Mouse (Mus musculus): ENCODE measurements around the gene Lrp4. TPM values are rescaled to one million over a fixed set of nuclear protein-coding genes. Genes with fewer than 3 reads are reported as not detected.
"Not testable (repeated sequence)": the region's sequence is repeated elsewhere in the genome, so short reads cannot be mapped to it uniquely, and the experiment has no call there.

The Lrp4 gene
- polyA plus RNA-seq, 1 experiment from 2014 or later, result 8.5 TPM

DNA sequence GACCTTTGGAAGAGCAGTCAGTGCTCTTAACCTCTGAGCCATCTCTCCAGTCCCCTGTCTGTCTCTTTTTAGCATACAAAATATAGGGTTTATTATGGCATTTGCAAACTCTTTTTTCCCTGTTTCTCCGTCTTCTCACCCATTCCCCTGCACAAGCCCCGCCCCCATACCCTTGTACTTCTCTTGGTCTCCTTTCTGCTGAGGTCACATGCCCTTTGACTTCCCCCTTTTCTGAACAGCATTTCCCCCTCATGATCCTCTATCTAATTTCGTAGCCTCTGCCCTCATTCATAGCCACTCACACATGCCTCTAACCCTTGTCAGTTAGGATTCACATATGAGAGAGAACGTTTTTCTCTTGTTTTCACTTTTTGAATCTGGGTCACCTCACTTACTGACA lies 27.4 kb downstream of the Lrp4 start:
- Histone ChIP-seq H3K27ac (ENCODE audit: low read depth) (no peak overlapping the region), H3K9me3 (ENCODE audit: control insufficient read depth, low read length) (no peaks in the 10 kb centered on the region), H3K4me3 (ENCODE audit: low read depth, low read length) (no peak overlapping the region), H3K36me3 (ENCODE audit: control insufficient read depth, insufficient read depth, low read length) (peaks cover 65% of the 10 kb centered on the region), H3K4me2 (ENCODE audit: low read length) (no peak overlapping the region), H3K9ac (ENCODE audit: low read length) (no peak overlapping the region), H3K4me1 (replicated peaks; ENCODE audit: control insufficient read depth, insufficient read depth, low read length) (no peaks in the 10 kb centered on the region), H3K27me3 (replicated peaks; ENCODE audit: control insufficient read depth, insufficient read depth, low read length) (no peaks in the 10 kb centered on the region)
- ATAC-seq (replicated peaks; ENCODE audit: low FRiP score, low TSS enrichment, low read depth), result no peak
- WGBS, result 85% methylated on average over 4 of the region's 4 CpGs
- no peak for DNase-seq (ENCODE audit: low spot score)

DNA sequence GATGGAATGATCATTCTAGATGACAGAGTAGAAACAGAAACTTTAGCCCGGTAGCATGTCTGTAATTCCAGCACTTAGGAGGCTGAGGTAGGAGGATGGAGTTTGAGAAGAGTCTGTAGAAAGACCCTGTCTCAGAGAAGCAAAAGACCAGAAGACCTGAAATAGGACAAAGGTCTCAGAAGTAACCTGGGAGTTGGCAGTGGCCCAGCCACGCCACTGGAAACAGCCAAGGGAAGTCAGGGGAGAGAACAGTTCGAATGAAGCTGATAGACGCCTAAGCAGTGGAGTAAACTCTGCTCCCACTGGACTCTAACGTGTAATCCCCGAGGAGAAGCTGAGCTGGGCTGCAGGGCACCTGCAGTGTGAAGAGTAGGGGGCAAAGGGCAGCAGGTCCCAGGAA lies 27.9 kb downstream of the Lrp4 start:
- DNase-seq (ENCODE audit: low spot score) (no peak), ATAC-seq (replicated peaks; ENCODE audit: low FRiP score, low TSS enrichment, low read depth) (no peak)
- no peaks in the 10 kb centered on the region for H3K27me3 ChIP-seq (replicated peaks; ENCODE audit: control insufficient read depth, insufficient read depth, low read length)
- H3K9ac ChIP-seq (ENCODE audit: low read length), result no peak overlapping the region
- no peaks in the 10 kb centered on the region for H3K9me3 ChIP-seq (ENCODE audit: control insufficient read depth, low read length)
- no peaks in the 10 kb centered on the region for H3K4me1 ChIP-seq (replicated peaks; ENCODE audit: control insufficient read depth, insufficient read depth, low read length)
- no peak overlapping the region for H3K4me3 ChIP-seq (ENCODE audit: low read depth, low read length)
- peaks cover 68% of the 10 kb centered on the region for H3K36me3 ChIP-seq (ENCODE audit: control insufficient read depth, insufficient read depth, low read length)
- H3K27ac ChIP-seq (ENCODE audit: low read depth), result no peak overlapping the region
- H3K4me2 ChIP-seq (ENCODE audit: low read length), result no peak overlapping the region
- WGBS, result 84% methylated on average over 6 of the region's 6 CpGs

DNA sequence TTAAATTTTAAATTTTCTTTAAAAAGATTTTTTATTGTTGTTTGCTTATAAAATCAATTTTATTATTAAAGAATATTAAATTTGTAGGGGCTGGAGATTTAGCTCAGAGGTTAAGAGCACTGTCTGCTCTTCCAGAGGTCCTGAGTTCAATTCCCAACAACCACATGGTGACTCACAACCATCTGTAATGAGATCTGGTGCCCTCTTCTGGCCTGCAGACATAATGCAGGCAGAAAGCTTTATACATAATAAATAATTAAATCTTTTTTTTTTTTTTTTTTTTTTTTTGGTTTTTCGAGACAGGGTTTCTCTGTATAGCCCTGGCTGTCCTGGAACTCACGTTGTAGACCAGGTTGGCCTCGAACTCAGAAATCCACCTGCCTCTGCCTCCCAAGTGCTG lies 30.0 kb downstream of the Lrp4 start:
- H3K9me3 ChIP-seq (ENCODE audit: control insufficient read depth, low read length); H3K4me1 ChIP-seq (replicated peaks; ENCODE audit: control insufficient read depth, insufficient read depth, low read length); H3K27ac ChIP-seq (ENCODE audit: low read depth); ATAC-seq (replicated peaks; ENCODE audit: low FRiP score, low TSS enrichment, low read depth); H3K9ac ChIP-seq (ENCODE audit: low read length); DNase-seq (ENCODE audit: low spot score); H3K27me3 ChIP-seq (replicated peaks; ENCODE audit: control insufficient read depth, insufficient read depth, low read length); H3K4me2 ChIP-seq (ENCODE audit: low read length); H3K4me3 ChIP-seq (ENCODE audit: low read depth, low read length): not testable (repeated sequence)
- WGBS, result 75% methylated on average over 1 of the region's 3 CpGs
- peaks cover 77% of the 10 kb centered on the region for H3K36me3 ChIP-seq (ENCODE audit: control insufficient read depth, insufficient read depth, low read length)

DNA sequence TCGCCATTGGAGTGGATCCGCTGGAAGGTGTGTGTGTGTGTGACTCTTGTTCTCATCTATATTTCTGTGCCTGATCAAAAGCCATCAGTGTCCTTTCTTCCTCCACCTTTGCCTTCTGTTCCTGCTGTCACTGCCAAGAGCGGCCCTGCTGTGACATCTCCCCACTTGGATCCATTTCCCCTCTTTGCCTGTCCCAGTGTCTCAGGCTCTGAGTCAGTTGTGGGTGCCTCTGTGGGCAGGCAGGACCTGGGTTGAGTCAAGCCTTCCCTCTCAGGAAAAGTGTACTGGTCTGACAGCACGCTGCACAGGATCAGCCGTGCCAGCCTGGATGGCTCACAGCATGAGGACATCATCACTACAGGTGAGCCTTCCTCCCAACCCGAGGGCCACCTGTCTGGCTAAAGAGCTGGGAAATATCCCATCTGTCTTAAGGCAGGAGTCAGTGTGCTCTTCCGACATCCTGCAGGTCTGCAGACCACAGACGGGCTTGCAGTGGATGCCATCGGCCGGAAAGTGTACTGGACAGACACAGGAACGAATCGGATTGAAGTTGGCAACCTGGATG lies 34.8 kb downstream of the Lrp4 start:
- H3K27ac ChIP-seq (ENCODE audit: low read depth), result no peak overlapping the region
- no peak overlapping the region for H3K4me2 ChIP-seq (ENCODE audit: low read length)
- H3K27me3 ChIP-seq (replicated peaks; ENCODE audit: control insufficient read depth, insufficient read depth, low read length), result no peaks in the 10 kb centered on the region
- no peaks in the 10 kb centered on the region for H3K4me1 ChIP-seq (replicated peaks; ENCODE audit: control insufficient read depth, insufficient read depth, low read length)
- peaks cover 90% of the 10 kb centered on the region for H3K36me3 ChIP-seq (ENCODE audit: control insufficient read depth, insufficient read depth, low read length)
- no peak overlapping the region for H3K9ac ChIP-seq (ENCODE audit: low read length)
- 94% methylated on average over 12 of the region's 12 CpGs for WGBS
- H3K4me3 ChIP-seq (ENCODE audit: low read depth, low read length), result no peak overlapping the region
- no peaks in the 10 kb centered on the region for H3K9me3 ChIP-seq (ENCODE audit: control insufficient read depth, low read length)
- ATAC-seq (replicated peaks; ENCODE audit: low FRiP score, low TSS enrichment, low read depth), result no peak
- no peak for DNase-seq (ENCODE audit: low spot score)

DNA sequence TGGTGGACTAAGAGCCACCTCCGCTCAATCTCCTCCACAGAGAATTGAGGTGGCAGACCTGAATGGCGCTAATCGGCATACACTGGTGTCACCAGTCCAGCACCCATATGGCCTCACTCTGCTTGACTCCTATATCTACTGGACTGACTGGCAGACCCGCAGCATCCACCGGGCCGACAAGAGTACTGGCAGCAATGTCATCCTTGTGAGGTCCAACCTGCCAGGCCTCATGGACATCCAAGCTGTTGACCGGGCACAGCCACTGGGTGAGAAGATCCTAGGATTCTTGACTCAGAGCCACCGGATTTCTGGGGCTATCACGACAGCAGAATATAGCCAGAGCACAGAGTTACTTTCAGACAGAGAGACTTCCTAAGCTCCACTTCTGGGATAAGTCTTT lies 36.7 kb downstream of the Lrp4 start:
- Histone ChIP-seq H3K9me3 (ENCODE audit: control insufficient read depth, low read length) (no peaks in the 10 kb centered on the region), H3K27ac (ENCODE audit: low read depth) (no peak overlapping the region), H3K4me1 (replicated peaks; ENCODE audit: control insufficient read depth, insufficient read depth, low read length) (no peaks in the 10 kb centered on the region), H3K27me3 (replicated peaks; ENCODE audit: control insufficient read depth, insufficient read depth, low read length) (no peaks in the 10 kb centered on the region), H3K9ac (ENCODE audit: low read length) (no peak overlapping the region), H3K36me3 (ENCODE audit: control insufficient read depth, insufficient read depth, low read length) (peaks cover 92% of the 10 kb centered on the region), H3K4me3 (ENCODE audit: low read depth, low read length) (no peak overlapping the region), H3K4me2 (ENCODE audit: low read length) (no peak overlapping the region)
- 92% methylated on average over 9 of the region's 9 CpGs for WGBS
- ATAC-seq (replicated peaks; ENCODE audit: low FRiP score, low TSS enrichment, low read depth) (no peak), DNase-seq (ENCODE audit: low spot score) (no peak)

DNA sequence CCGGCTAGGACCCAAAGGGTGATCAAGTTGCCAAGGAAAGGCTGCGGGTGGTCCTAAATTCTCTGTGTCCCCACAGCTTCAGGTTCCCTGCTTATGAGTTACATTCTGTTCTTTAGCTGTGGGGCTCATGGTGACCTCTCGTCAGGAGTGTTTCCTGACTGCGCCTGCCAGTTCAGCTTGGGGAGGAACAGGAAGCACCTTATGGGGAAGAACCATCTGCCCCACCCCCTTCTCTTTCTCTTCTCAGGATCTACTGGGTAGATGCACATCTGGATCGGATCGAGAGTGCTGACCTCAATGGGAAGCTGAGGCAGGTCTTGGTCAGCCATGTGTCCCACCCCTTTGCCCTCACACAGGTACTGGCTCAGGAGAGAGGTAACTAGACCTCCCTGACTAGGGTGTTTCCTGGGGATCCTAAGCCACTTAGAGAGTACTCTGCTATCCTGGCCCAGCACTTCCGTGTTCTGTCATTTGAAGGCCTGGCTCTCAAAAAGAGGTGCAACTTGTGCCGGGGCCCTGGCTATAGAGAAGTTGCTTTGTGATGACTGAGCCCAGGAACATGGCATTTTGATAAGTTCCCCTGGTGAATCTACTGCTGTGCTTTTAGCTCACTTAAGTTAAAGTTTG lies 40.9 kb downstream of the Lrp4 start:
- Histone ChIP-seq H3K9ac (ENCODE audit: low read length) (no peak overlapping the region), H3K9me3 (ENCODE audit: control insufficient read depth, low read length) (no peaks in the 10 kb centered on the region), H3K27ac (ENCODE audit: low read depth) (no peak overlapping the region), H3K4me3 (ENCODE audit: low read depth, low read length) (no peak overlapping the region), H3K27me3 (replicated peaks; ENCODE audit: control insufficient read depth, insufficient read depth, low read length) (no peaks in the 10 kb centered on the region), H3K4me2 (ENCODE audit: low read length) (no peak overlapping the region), H3K36me3 (ENCODE audit: control insufficient read depth, insufficient read depth, low read length) (peaks cover 79% of the 10 kb centered on the region), H3K4me1 (replicated peaks; ENCODE audit: control insufficient read depth, insufficient read depth, low read length) (no peaks in the 10 kb centered on the region)
- WGBS, result 90% methylated on average over 8 of the region's 8 CpGs
- DNase-seq (ENCODE audit: low spot score) (no peak), ATAC-seq (replicated peaks; ENCODE audit: low FRiP score, low TSS enrichment, low read depth) (no peak)

DNA sequence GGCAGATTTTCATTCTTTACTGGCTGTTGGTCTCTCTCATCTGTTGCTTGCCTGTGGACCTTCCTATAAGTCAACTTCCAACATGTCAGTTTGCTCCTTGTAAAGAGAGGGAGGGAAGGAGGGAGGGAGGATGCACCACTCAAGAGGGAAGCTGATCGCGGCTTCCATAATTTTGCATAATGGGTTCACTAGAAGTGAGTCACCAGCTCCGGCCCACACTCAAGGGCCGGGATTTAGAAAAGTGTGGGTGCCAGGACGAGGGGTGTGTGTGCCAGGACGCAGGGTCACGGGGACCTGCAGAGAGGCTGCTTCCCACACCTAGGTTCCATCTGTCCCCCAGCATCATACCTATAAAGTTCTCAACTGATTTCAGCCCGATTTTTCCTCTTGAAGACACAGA lies 50.8 kb downstream of the Lrp4 start:
- Histone ChIP-seq H3K36me3 (ENCODE audit: control insufficient read depth, insufficient read depth, low read length) (peaks cover 62% of the 10 kb centered on the region), H3K4me3 (ENCODE audit: low read depth, low read length) (no peak overlapping the region)
- WGBS, result 91% methylated on average over 8 of the region's 8 CpGs

DNA sequence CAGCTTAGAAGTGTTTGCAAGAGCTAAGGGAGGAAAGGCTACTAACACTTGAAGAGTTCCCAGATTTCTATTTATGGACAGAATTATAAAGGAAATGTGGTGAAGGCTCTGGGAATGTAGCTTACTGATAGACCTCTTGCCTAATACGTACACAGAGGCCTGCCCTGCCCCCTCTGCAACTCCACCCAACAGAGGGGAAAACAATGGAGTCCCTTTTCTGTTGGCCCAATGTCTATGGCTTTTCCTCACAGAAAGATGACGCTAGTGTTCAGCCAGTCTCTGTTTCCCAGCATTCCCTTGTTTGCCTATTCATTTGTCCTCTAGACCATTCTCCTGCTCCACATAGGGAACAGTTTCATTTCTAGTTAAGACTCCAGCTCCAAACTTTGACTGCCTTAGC lies 59.9 kb downstream of the Lrp4 start:
- Histone ChIP-seq H3K4me3 (ENCODE audit: low read depth, low read length) (no peak overlapping the region), H3K4me1 (replicated peaks; ENCODE audit: control insufficient read depth, insufficient read depth, low read length) (no peaks in the 10 kb centered on the region), H3K36me3 (ENCODE audit: control insufficient read depth, insufficient read depth, low read length) (peaks cover 19% of the 10 kb centered on the region), H3K27ac (ENCODE audit: low read depth) (no peak overlapping the region), H3K27me3 (replicated peaks; ENCODE audit: control insufficient read depth, insufficient read depth, low read length) (no peaks in the 10 kb centered on the region), H3K4me2 (ENCODE audit: low read length) (no peak overlapping the region), H3K9ac (ENCODE audit: low read length) (no peak overlapping the region), H3K9me3 (ENCODE audit: control insufficient read depth, low read length) (no peaks in the 10 kb centered on the region)
- WGBS, result 27% methylated on average over 2 of the region's 2 CpGs
- no peak for DNase-seq (ENCODE audit: low spot score)
- no peak for ATAC-seq (replicated peaks; ENCODE audit: low FRiP score, low TSS enrichment, low read depth)

More for the DNA sequence above, 50.8 kb downstream of the Lrp4 start:
- no peaks in the 10 kb centered on the region for H3K4me1 ChIP-seq (replicated peaks; ENCODE audit: control insufficient read depth, insufficient read depth, low read length)
- no peaks in the 10 kb centered on the region for H3K27me3 ChIP-seq (replicated peaks; ENCODE audit: control insufficient read depth, insufficient read depth, low read length)
- no peak for ATAC-seq (replicated peaks; ENCODE audit: low FRiP score, low TSS enrichment, low read depth)
- no peak overlapping the region for H3K9ac ChIP-seq (ENCODE audit: low read length)
- H3K4me2 ChIP-seq (ENCODE audit: low read length), result no peak overlapping the region
- no peak overlapping the region for H3K27ac ChIP-seq (ENCODE audit: low read depth)
- H3K9me3 ChIP-seq (ENCODE audit: control insufficient read depth, low read length), result no peaks in the 10 kb centered on the region
- DNase-seq (ENCODE audit: low spot score), result no peak

All from intestine, embryonic 14.5 days (tissue).